Mouse (Mus musculus) olfactory bulb, adult 2 months (tissue): ENCODE measurements at regions not wholly inside any gene's neighbourhood (a gene's known extent, or its start where the extent isn't known, plus 50 kb on each side); places are given as distances from the start of the nearest gene placed in this dataset.

Source experiments
- CTCF ChIP-seq: fragments of 200-500 bp; IDR thresholded peaks from 2 replicates; pipeline ENCODE4 v1.5.1; 2012; ENCODE audit warnings: low read depth, mild to moderate bottlenecking, low read length, moderate library complexity; ENCODE audit not compliant: insufficient read depth
- POLR2A ChIP-seq: fragments of 200-500 bp; IDR thresholded peaks from 2 replicates; pipeline ENCODE4 v1.6.1; 2012; ENCODE audit warnings: mild to moderate bottlenecking, low read depth, low read length, moderate library complexity; ENCODE audit not compliant: insufficient read depth

DNA sequence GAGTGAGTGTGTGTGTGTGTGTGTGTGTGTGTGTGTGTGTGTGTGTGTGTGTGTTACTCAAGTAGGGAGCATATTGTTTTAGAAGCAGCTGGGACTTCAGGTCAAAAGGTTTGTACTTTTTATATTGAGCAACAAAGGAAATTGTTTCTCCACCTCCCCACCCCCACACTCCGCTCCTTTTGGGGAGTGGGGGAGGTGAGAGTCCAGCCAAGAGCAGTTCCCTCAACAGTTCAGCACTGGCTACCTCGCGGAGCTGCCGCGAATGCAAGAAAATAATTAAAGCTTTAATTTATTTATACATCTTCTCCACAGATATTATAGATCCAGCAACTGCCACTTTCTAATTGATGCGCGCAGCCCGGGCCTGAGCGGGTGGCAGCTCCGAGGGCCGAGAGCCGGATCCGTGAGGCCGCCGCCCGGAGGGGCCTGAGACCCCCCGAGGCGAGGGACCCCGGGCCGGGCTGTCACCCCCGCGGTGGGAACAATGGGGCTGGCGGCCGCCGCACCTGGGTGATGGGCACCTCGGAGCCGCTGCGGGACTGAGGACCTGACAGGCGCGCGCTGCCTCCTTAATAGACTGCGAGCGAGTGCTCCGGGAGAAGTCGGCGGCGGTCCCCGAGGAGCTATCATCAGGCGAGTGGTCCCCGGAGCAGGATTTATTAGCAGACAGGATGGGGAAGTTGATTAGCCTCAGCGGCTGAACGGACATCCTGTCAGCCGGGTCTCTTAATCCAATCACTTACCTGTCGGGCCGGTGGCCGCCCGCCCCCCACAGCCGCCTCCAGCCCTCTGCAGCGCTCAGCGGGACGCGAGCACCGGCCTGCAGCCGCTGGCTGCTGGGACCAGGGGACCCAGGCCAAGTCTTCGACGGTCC is 124.4 kb downstream of the Melk start:
- no peak for TF ChIP-seq POLR2A
- TF ChIP-seq CTCF = no peak
